Mouse (Mus musculus) lung, adult 2 months (tissue): ENCODE measurements around the gene Gpc6.

Experiments
- CTCF ChIP-seq: fragments of 200-500 bp; IDR thresholded peaks from 2 replicates; pipeline ENCODE4 v1.5.1; 2011; ENCODE audit warnings: mild to moderate bottlenecking, low read length, control low read depth; ENCODE audit not compliant: insufficient read depth
- POLR2A ChIP-seq: fragments of 200-500 bp; IDR thresholded peaks from 2 replicates; pipeline ENCODE4 v1.6.1; 2011; ENCODE audit warnings: low read depth, mild to moderate bottlenecking, control low read depth, low read length, borderline replicate concordance; ENCODE audit errors: extremely low read depth

- TF ChIP-seq CTCF = no peak
- TF ChIP-seq POLR2A = no peak
These were observed 130.0 kb downstream of the Gpc6 start for GRCm38 (mm10) chr14:117055134-117055533.
